Mouse (Mus musculus): ENCODE data around the gene Anxa9.
"Not testable (repeated sequence)": the region's sequence is repeated elsewhere in the genome, so short reads cannot be mapped to it uniquely, and the experiment has no call there.

DNA sequence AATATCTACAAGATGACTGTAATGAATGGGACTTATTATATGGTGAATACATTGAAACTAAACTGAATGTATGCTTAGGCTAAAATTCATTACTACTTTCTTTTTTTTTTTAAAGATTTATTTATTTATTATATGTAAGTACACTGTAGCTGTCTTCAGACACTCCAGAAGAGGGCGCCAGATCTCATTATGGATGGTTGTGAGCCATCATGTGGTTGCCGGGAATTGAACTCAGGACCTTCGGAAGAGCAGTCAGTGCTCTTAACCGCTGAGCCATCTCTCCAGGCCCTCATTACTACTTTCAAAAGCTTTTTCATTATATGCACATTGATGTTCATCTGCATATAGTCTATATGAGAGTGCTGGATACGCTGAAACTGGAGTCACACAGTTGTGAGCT is 41.4 kb upstream of the Anxa9 start:
- not testable (repeated sequence) for TF ChIP-seq E2F4 (IDR thresholded peaks at IDR 0.05; ENCODE audit: insufficient read depth); POLR2AphosphoS2 (IDR thresholded peaks at IDR 0.05; ENCODE audit: insufficient read length, low read depth); POLR2A (IDR thresholded peaks at IDR 0.05; ENCODE audit: insufficient read length, low read depth); TCF3 (IDR thresholded peaks at IDR 0.05; ENCODE audit: insufficient read length, low read depth); MYOD1 (IDR thresholded peaks at IDR 0.05; ENCODE audit: control insufficient read depth in 1 of 3, insufficient read length in 2 of 3, low read depth in 2 of 3); USF1 (IDR thresholded peaks at IDR 0.05; ENCODE audit: low read depth); CEBPB (IDR thresholded peaks at IDR 0.05; ENCODE audit: insufficient read depth, poor library complexity, severe bottlenecking); TCF12 (IDR thresholded peaks at IDR 0.05; ENCODE audit: insufficient read depth, poor library complexity, severe bottlenecking)

Data from myocyte (in vitro differentiated cells).